Mouse (Mus musculus) lung, embryonic 14.5 days (tissue): ENCODE data around the gene Wasf2. TPM values are rescaled to one million over a fixed set of nuclear protein-coding genes. Genes with fewer than 3 reads are reported as not detected.
A peak's percentile ranks its signal among the peaks of the same experiment; 100 is the strongest.

Experiments
- ATAC-seq: fragments of 200-750 bp; cut with Nextera tagmentation; 2 replicates; pipeline ENCODE4 v1.8.0; 2017; ENCODE audit warnings: mild to moderate bottlenecking, moderate TSS enrichment, moderate library complexity; ENCODE audit not compliant: insufficient read depth
- DNase-seq: peaks from one replicate; pipeline ENCODE4 v3.0.0-alpha.2; 2015
- H3K27ac ChIP-seq: fragments of 300-500 bp; sonication (generic); 2 replicates; pipeline ENCODE4 v1.5.1; 2014; ENCODE audit warnings: low read depth, mild to moderate bottlenecking, moderate library complexity
- H3K27me3 ChIP-seq: fragments of 300-500 bp; sonication (generic); 2 replicates; pipeline ENCODE4 v1.6.1; 2014; ENCODE audit warnings: low read length, control low read depth; ENCODE audit not compliant: insufficient read depth
- H3K36me3 ChIP-seq: fragments of 300-500 bp; sonication (generic); 2 replicates; pipeline ENCODE4 v1.6.1; 2014; ENCODE audit warnings: control low read depth; ENCODE audit not compliant: insufficient read depth
- H3K4me1 ChIP-seq: fragments of 300-500 bp; sonication (generic); 2 replicates; pipeline ENCODE4 v1.6.1; 2014; ENCODE audit warnings: antibody characterized with exemption, control low read depth; ENCODE audit not compliant: insufficient read depth
- H3K4me2 ChIP-seq: fragments of 300-500 bp; sonication (generic); 2 replicates; pipeline ENCODE4 v1.6.1; 2014; ENCODE audit warnings: mild to moderate bottlenecking
- H3K4me3 ChIP-seq: fragments of 300-500 bp; sonication (generic); 2 replicates; pipeline ENCODE4 v1.5.1; 2014; ENCODE audit warnings: low read depth, low read length
- H3K9ac ChIP-seq: fragments of 300-500 bp; sonication (generic); 2 replicates; pipeline ENCODE4 v1.6.1; 2014
- H3K9me3 ChIP-seq: fragments of 300-500 bp; sonication (generic); 2 replicates; pipeline ENCODE4 v1.6.1; 2016; ENCODE audit warnings: low read depth, low read length, control low read depth
- CTCF ChIP-seq: IDR thresholded peaks from 2 replicates; pipeline ENCODE4 v1.5.1; 2016; ENCODE audit warnings: antibody characterized with exemption, low read depth
- WGBS: fragments of 180-500 bp; shearing (Covaris S2); extraction: QIAGEN DNeasy Blood & Tissue Kit; methylation state at CpG from one replicate; pipeline ENCODE4 v1.1.7; 2014; 5-methylcytosine and 5-hydroxymethylcytosine counted together
- polyA plus RNA-seq: library from polyadenylated mRNA; unstranded; fragments of >200 nt; fragmentation: Nextera tagmentation; extraction: Ambion mirVana; gene quantifications from 2 replicates; pipeline ENCODE4 v1.2.1, GENCODE M21; 2014

The Wasf2 gene
- polyA plus RNA-seq, 1 experiment from 2014 or later, result 101 TPM

DNA sequence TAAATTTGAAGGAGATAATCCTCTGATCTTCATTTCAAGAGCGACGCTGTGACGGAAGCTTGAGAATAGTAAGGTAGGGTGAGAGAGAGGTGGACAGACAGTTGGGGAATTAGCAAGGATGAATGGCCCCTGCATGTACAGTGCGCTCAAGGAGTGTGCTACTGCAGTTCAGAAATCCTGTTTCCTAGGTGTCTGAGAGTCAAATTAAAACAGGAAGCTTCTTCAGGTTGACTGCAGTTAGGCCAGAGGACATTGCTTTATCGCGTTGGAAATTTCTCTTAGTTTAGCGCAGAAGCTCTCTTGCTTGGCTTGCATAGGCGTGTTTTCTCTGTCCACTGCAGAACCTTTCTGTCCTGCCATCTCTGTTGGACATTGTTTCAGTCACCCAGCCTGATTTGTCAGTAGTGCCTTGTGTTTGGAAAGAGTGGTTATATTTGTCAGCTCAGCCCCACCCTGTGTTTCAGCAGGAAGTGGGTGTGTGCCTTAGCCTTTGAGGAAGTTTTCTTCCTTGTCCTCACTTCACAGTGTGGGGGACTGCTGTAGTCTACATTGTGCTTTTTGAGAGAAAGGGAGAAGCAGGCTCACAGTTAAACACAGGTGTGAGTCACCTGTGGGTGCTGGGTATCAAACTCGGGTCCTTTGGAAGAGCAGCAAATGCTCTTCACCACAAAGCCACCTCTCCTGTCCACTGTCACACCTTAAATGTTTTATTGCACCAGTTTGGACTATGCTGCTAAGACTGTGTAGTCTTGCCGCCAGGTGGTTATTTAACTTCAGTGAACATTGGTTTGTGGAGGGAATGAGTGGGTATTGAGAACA is 39.1 kb downstream of the Wasf2 start:
- Histone ChIP-seq H3K9me3 (no peaks in the 10 kb centered on the region), H3K4me2 (no peak overlapping the region), H3K9ac (no peak overlapping the region), H3K36me3 (peaks cover 14% of the 10 kb centered on the region), H3K27me3 (no peaks in the 10 kb centered on the region), H3K4me3 (no peak overlapping the region), H3K4me1 (peaks cover 16% of the 10 kb centered on the region; the same call in 1 of the 2 replicates), H3K27ac (peak overlapping the region; percentile 63)
- ATAC-seq (no peak), DNase-seq (peak; percentile 40)
- 70% methylated on average over 10 of the region's 10 CpGs for WGBS
- no peak for TF ChIP-seq CTCF

DNA sequence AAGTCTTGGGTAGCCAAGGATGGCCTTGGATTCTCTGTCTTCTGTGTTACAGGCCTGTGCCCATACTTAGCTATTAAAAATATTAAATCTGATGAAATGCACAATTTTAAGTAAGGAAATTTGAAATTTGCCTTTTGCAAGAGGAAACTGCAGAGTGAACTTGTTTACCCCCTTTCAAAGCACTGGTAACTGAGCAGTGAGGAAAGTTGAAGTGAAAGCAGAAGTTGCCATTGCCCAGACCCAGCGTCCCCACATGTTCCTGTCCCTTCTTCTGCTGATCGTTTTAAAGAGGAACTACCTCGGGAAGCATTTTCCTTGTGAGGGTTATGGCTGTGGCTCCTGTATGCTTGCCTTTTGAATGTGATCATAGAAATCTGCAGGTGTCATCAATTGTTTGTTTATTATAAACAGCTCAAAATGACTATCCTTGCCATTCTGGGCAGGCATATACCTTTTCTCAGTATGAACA is 39.8 kb downstream of the Wasf2 start:
- DNase-seq (no peak), ATAC-seq (no peak)
- Histone ChIP-seq H3K27me3 (no peaks in the 10 kb centered on the region), H3K4me3 (no peak overlapping the region), H3K9ac (no peak overlapping the region), H3K27ac (peak overlapping the region; percentile 18), H3K4me1 (peaks cover 17% of the 10 kb centered on the region), H3K36me3 (peaks cover 9% of the 10 kb centered on the region; the same call in 1 of the 2 replicates), H3K9me3 (no peaks in the 10 kb centered on the region), H3K4me2 (no peak overlapping the region)
- no peak for TF ChIP-seq CTCF
- WGBS, result 67% methylated on average over 3 of the region's 3 CpGs

- H3K36me3 ChIP-seq, result peaks cover 5% of the 10 kb centered on the region; the same call in 1 of the 2 replicates
- H3K4me2 ChIP-seq, result no peak overlapping the region
- H3K4me1 ChIP-seq, result peaks cover 20% of the 10 kb centered on the region
- no peak for ATAC-seq
- TF ChIP-seq CTCF, result no peak
- H3K4me3 ChIP-seq, result no peak overlapping the region
- DNase-seq, result peak; percentile 66
- 0 out of 2 replicates have a peak overlapping the region, but pooled peaks have one; percentile 18 for H3K27ac ChIP-seq
- H3K27me3 ChIP-seq, result no peaks in the 10 kb centered on the region
- no peaks in the 10 kb centered on the region for H3K9me3 ChIP-seq
- H3K9ac ChIP-seq, result no peak overlapping the region
Observed at GRCm38 (mm10) chr4:133170616-133171015, 40.3 kb downstream of the Wasf2 start.

DNA sequence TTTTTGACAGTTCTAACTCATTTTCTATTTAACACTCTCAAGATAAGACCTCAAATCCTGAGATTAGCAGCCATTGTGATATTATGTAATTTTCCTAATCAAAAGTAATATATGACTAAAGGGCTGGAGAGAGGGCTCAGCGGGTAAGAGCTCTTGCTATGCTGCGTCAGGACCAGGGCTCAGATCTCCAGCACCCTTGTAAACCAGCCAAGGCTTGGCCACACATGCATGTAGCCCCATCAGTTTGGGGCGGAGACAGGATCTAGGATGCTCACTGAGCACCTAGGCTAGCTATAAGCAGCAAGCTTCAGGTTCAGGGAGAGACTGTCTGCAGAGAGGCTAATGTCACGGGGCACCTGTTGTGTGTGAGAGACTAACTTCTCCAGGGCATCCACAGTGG is 42.1 kb downstream of the Wasf2 start:
- ATAC-seq (no peak), DNase-seq (no peak)
- Histone ChIP-seq H3K27ac (no peak overlapping the region), H3K27me3 (no peaks in the 10 kb centered on the region), H3K4me3 (no peak overlapping the region), H3K36me3 (peaks cover 9% of the 10 kb centered on the region; the same call in 1 of the 2 replicates), H3K9ac (no peak overlapping the region), H3K4me2 (no peak overlapping the region), H3K9me3 (no peaks in the 10 kb centered on the region), H3K4me1 (peaks cover 20% of the 10 kb centered on the region)
- 80% methylated on average over 4 of the region's 4 CpGs for WGBS
- TF ChIP-seq CTCF, result no peak

GRCm38 (mm10) chr4:133174361-133174760 is 44.1 kb downstream of the Wasf2 start:
- H3K4me2 ChIP-seq, result peak overlapping the region; percentile 25; the same call in 1 of the 2 replicates
- peak overlapping the region; percentile 47; the same call in 1 of the 2 replicates for H3K27ac ChIP-seq
- no peaks in the 10 kb centered on the region for H3K27me3 ChIP-seq
- no peaks in the 10 kb centered on the region for H3K9me3 ChIP-seq
- 27% methylated on average over 4 of the region's 4 CpGs for WGBS
- H3K4me1 ChIP-seq, result peaks cover 15% of the 10 kb centered on the region
- no peak for ATAC-seq
- peaks cover 28% of the 10 kb centered on the region for H3K36me3 ChIP-seq
- no peak for TF ChIP-seq CTCF
- H3K9ac ChIP-seq, result no peak overlapping the region
- no peak overlapping the region for H3K4me3 ChIP-seq
- peak; percentile 75 for DNase-seq

GRCm38 (mm10) chr4:133175274-133175673 is 45.0 kb downstream of the Wasf2 start:
- no peak for TF ChIP-seq CTCF
- peaks cover 34% of the 10 kb centered on the region for H3K36me3 ChIP-seq
- H3K4me3 ChIP-seq, result no peak overlapping the region
- DNase-seq (no peak), ATAC-seq (no peak)
- no peak overlapping the region for H3K9ac ChIP-seq
- WGBS, result 66% methylated on average over 7 of the region's 7 CpGs
- peaks cover 6% of the 10 kb centered on the region for H3K4me1 ChIP-seq
- H3K4me2 ChIP-seq, result no peak overlapping the region
- H3K9me3 ChIP-seq, result no peaks in the 10 kb centered on the region
- H3K27ac ChIP-seq, result 0 out of 2 replicates have a peak overlapping the region, but pooled peaks have one; percentile 20
- H3K27me3 ChIP-seq, result no peaks in the 10 kb centered on the region

GRCm38 (mm10) chr4:133175998-133176760 is 45.9 kb downstream of the Wasf2 start:
- ATAC-seq (no peak), DNase-seq (no peak)
- Histone ChIP-seq H3K4me3 (no peak overlapping the region), H3K9ac (0 out of 2 replicates have a peak overlapping the region, but pooled peaks have one; percentile 4), H3K4me2 (no peak overlapping the region), H3K27ac (no peak overlapping the region), H3K27me3 (no peaks in the 10 kb centered on the region), H3K4me1 (peaks cover 6% of the 10 kb centered on the region; the same call in 1 of the 2 replicates), H3K9me3 (no peaks in the 10 kb centered on the region), H3K36me3 (peaks cover 42% of the 10 kb centered on the region)
- 40% methylated on average over 14 of the region's 14 CpGs for WGBS
- TF ChIP-seq CTCF, result no peak
